Mouse (Mus musculus): Measurements from ENCODE around the gene Tbc1d15.

DNA sequence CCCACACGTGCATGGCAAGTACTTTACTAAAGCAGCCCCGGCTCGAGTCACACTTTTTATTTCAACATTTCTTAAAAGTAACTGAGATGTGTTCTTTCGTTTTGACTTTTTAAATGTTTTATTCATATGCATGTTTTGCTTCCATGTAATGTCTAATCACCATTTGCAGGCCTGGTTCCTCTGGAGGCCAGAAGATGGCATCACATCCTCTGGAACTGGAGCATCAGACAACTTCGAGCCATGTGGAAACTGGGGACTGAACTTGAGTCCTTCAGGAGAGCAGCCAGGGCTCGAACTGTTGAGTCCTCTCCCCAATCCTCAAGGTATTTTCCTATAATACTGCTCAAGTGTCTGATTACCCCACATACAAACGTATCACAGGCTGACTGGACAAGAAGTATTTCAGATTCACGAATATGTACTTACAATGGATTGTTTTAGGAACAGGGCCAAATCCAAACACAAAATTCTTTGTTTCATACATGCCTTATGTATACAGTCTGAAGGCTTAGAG, 10.1 kb downstream of the Tbc1d15 start:
- TF ChIP-seq FLI1 (IDR thresholded peaks at IDR 0.05; ENCODE audit: low read length), result no peak
- TF ChIP-seq GATA1 (IDR thresholded peaks at IDR 0.05; ENCODE audit: borderline replicate concordance, low read length), result no peak
